Mouse (Mus musculus) forebrain, embryonic 14.5 days (tissue): ENCODE data around the gene Cfh. TPM values are rescaled to one million over a fixed set of nuclear protein-coding genes. Genes with fewer than 3 reads are reported as not detected.
"Not testable (repeated sequence)": the region's sequence is repeated elsewhere in the genome, so short reads cannot be mapped to it uniquely, and the experiment has no call there.

Experiments used
- ATAC-seq: fragments of 200-750 bp; cut with Nextera tagmentation; 2 replicates; pipeline ENCODE4 v1.8.0; 2017; ENCODE audit warnings: mild to moderate bottlenecking, moderate library complexity
- DNase-seq: peaks from one replicate; pipeline ENCODE4 v3.0.0-alpha.2; 2015; ENCODE audit warnings: low spot score
- H3K27ac ChIP-seq: fragments of 300-500 bp; sonication (generic); 2 replicates; pipeline ENCODE4 v1.5.1; 2014; ENCODE audit warnings: low read depth, mild to moderate bottlenecking, control low read depth, low read length, moderate library complexity
- H3K27me3 ChIP-seq: fragments of 300-500 bp; sonication (generic); replicated peaks from 2 replicates; pipeline ENCODE4 v1.6.1; 2014; ENCODE audit warnings: low read length, control low read depth, mixed read lengths; ENCODE audit not compliant: control insufficient read depth, insufficient read depth
- H3K36me3 ChIP-seq: fragments of 300-500 bp; sonication (generic); 2 replicates; pipeline ENCODE4 v1.6.1; 2014; ENCODE audit warnings: low read length, control low read depth; ENCODE audit not compliant: control insufficient read depth, insufficient read depth
- H3K4me1 ChIP-seq: fragments of 300-500 bp; sonication (generic); 2 replicates; pipeline ENCODE4 v1.6.1; 2014; ENCODE audit warnings: antibody characterized with exemption, low read length, control low read depth; ENCODE audit not compliant: control insufficient read depth, insufficient read depth
- H3K4me2 ChIP-seq: fragments of 300-500 bp; sonication (generic); 2 replicates; pipeline ENCODE4 v1.6.1; 2014; ENCODE audit warnings: mild to moderate bottlenecking, control low read depth, low read length
- H3K4me3 ChIP-seq: fragments of 300-500 bp; sonication (generic); 2 replicates; pipeline ENCODE4 v1.5.1; 2014; ENCODE audit warnings: low read depth, low read length, control low read depth
- H3K9ac ChIP-seq: fragments of 300-500 bp; sonication (generic); 2 replicates; pipeline ENCODE4 v1.6.1; 2014; ENCODE audit warnings: mild to moderate bottlenecking, low read length, control low read depth, moderate library complexity
- H3K9me3 ChIP-seq: fragments of 300-500 bp; sonication (generic); replicated peaks from 2 replicates; pipeline ENCODE4 v1.6.1; 2016; ENCODE audit warnings: low read length, control low read depth, mixed read lengths; ENCODE audit not compliant: control insufficient read depth
- WGBS: fragments of 180-500 bp; shearing (Covaris S2); extraction: QIAGEN DNeasy Blood & Tissue Kit; methylation state at CpG from one replicate; pipeline ENCODE4 v1.1.7; 2014; 5-methylcytosine and 5-hydroxymethylcytosine counted together
- polyA plus RNA-seq: library from polyadenylated mRNA; unstranded; fragments of >200 nt; fragmentation: Nextera tagmentation; extraction: Ambion mirVana; gene quantifications from 2 replicates; pipeline ENCODE4 v1.2.1, GENCODE M21; 2014

Cfh gene
- 11.6 and 16.7 TPM in 2 replicates for polyA plus RNA-seq

DNA sequence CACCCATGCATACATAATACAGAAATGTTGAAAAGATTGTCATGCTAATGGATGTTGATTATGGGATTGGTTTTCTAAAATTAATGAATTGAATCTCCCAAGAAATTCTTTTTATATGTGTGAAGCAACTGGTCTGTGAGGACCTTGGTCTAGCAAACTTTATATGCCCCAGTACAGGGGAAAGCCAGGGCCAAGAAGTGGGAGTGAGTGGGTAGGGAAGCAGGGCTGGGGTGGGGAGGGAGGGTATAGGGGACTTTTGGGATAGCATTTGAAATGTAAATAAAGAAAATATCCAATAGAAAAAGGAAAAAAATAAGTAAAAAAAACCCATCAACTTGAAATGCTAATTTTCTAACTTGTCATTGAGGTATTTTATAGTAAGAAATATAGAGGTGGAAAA is at the start of gene Cfh:
TSS of gene Cfh (minus strand) at position 101 of the 400 bp plus-strand sequence.
- H3K9ac ChIP-seq, H3K4me2 ChIP-seq, H3K9me3 ChIP-seq, H3K27me3 ChIP-seq, H3K4me3 ChIP-seq, H3K27ac ChIP-seq, ATAC-seq, DNase-seq, H3K4me1 ChIP-seq, H3K36me3 ChIP-seq: not testable (repeated sequence)

DNA sequence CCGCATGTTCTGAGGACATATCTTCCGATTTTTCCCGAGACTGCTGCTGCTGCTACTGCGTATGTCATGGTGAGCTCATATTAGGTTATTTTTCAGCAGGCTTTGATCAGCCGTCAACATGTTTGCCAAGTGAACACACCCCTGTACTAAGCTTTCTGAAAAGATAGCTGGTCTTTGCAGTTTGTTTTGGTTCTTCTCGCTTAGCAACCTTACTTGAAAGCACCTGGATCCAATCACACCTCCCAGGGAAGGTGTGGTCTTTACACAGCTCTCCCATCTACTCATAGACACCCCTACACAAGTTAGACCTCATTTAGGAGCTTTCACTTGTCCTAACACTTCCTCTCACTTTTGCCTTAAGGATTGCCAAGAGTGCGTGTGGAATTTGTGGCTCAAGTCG is 43.1 kb upstream of the Cfh start:
- ATAC-seq (no peak), DNase-seq (no peak)
- Histone ChIP-seq H3K9ac (no peak overlapping the region), H3K36me3 (no peaks in the 10 kb centered on the region), H3K4me1 (no peaks in the 10 kb centered on the region), H3K4me3 (no peak overlapping the region), H3K27ac (no peak overlapping the region), H3K9me3 (no peaks in the 10 kb centered on the region), H3K4me2 (no peak overlapping the region), H3K27me3 (no peaks in the 10 kb centered on the region)
- WGBS = 80% methylated on average over 8 of the region's 8 CpGs

DNA sequence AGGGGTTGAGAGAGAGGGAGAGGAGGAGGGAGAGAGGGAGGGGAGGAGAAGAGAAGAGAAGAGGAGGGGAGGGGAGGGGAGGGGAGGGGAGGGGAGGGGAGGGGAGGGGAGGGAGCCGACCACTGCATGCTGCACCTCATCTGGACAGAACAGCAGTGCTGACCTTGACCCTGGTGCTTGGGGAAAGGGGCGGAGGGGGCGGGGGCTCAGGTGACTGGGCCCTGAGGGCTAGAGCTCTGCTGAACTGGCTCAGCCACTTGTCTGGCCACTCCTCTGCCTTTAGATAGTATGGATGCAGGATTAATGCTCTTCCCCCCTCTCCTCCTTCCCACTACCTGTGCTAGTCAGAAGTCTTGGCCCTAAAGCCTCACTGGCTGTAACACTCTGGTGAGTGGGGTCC is 41.7 kb upstream of the Cfh start:
- no peak overlapping the region for H3K4me3 ChIP-seq
- no peaks in the 10 kb centered on the region for H3K27me3 ChIP-seq
- 71% methylated on average over 3 of the region's 3 CpGs for WGBS
- no peak overlapping the region for H3K27ac ChIP-seq
- ATAC-seq (no peak), DNase-seq (no peak)
- no peaks in the 10 kb centered on the region for H3K4me1 ChIP-seq
- no peaks in the 10 kb centered on the region for H3K9me3 ChIP-seq
- no peak overlapping the region for H3K9ac ChIP-seq
- no peaks in the 10 kb centered on the region for H3K36me3 ChIP-seq
- no peak overlapping the region for H3K4me2 ChIP-seq

DNA sequence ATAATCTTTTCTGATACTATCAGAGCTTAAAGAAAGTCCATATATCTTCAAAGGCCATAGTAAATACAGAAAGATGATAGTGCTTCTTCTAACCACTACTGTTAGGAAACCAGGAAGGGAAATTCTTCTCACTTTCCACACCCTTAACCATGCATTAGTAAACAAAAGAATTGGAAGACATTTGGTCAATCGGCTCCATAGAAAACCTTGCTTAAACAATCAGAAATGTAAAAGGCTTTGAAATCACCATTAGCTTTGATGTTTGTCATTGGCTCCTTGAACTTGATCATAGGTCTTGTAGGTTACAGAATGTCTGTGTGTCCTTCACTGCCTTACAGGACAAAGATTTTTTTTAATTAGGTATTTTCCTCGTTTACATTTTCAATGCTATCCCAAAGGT is 21.8 kb upstream of the Cfh start:
- H3K27ac ChIP-seq = no peak overlapping the region
- WGBS = 71% methylated on average over 2 of the region's 2 CpGs
- no peaks in the 10 kb centered on the region for H3K27me3 ChIP-seq
- H3K9me3 ChIP-seq = no peaks in the 10 kb centered on the region
- no peak for ATAC-seq
- H3K36me3 ChIP-seq = no peaks in the 10 kb centered on the region
- no peak overlapping the region for H3K4me2 ChIP-seq
- no peak for DNase-seq
- no peaks in the 10 kb centered on the region for H3K4me1 ChIP-seq
- H3K9ac ChIP-seq = no peak overlapping the region
- H3K4me3 ChIP-seq = no peak overlapping the region

DNA sequence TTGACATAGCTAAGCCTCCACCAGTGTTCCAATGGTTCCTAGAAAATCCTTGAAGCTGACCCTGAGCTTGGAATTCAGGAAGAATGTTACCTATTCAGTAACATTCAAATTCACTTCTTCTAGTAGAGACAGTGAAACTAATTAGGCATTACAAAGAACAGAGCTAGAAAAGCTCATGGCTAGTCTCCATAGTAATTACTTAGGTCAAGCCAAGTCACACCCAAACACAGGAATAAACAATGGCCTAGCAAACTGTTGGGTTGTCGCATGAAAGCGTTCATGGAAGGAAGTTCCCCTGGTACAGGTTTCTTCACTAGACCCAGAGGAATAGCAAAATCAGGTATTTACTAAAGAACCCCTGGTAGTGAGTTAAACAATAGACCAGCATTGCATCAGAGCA is 4.9 kb upstream of the Cfh start:
- not testable (repeated sequence) for H3K27ac ChIP-seq, H3K36me3 ChIP-seq, H3K4me3 ChIP-seq, H3K27me3 ChIP-seq, DNase-seq, H3K4me2 ChIP-seq, ATAC-seq, H3K4me1 ChIP-seq, H3K9ac ChIP-seq, H3K9me3 ChIP-seq
- 49% methylated on average over 2 of the region's 2 CpGs for WGBS

DNA sequence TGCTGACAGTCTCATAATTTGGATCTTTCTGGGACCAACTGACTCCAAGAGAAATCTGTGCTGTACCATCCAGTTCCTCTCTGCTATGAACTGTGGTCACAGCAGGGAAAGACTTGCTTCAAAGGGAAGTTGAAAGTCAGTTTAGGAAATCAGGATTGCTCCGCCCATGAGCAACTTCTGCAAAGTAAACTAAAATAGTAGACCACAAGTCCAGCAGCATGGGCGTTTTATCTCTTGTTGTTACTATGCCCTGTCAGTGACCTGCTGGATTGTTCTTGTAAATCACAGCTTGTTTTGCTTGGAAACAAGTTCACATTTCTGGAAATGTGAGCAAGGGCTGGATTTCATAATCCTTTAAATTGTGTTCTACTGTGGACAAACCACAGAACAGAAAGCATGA is 356 bp downstream of the Cfh start:
- peak; percentile 7 for DNase-seq

DNA sequence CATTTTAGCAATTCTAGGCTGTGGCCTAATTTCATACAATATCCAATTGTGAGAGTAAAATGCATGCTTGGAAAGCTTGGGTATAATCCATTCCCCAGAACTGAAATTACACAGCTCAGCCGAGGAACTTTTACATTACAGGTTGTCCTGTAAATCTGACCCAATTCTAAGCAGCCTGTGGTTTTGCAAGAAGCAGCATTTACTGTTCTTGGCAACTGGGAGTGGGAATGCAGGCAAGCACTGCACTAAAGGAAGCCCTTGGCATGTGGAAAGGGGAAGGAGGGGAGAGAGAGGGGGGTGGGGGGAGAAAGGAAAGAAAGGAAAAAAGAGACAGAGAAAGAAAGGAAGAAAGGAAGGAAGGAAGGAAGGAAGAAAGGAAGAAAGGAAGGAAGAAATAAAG is 3.4 kb downstream of the Cfh start:
- Histone ChIP-seq H3K36me3 (no peaks in the 10 kb centered on the region), H3K27me3 (no peaks in the 10 kb centered on the region), H3K9me3 (no peaks in the 10 kb centered on the region), H3K4me3 (no peak overlapping the region), H3K27ac (no peak overlapping the region), H3K4me2 (no peak overlapping the region), H3K4me1 (no peaks in the 10 kb centered on the region), H3K9ac (no peak overlapping the region)
- no peak for DNase-seq
- WGBS = 61% methylated on average over 1 of the region's 1 CpGs
- ATAC-seq = no peak

More for the DNA sequence above, 356 bp downstream of the Cfh start:
- Histone ChIP-seq H3K36me3 (no peaks in the 10 kb centered on the region), H3K9ac (no peak overlapping the region), H3K4me2 (no peak overlapping the region), H3K27me3 (no peaks in the 10 kb centered on the region), H3K27ac (no peak overlapping the region), H3K9me3 (no peaks in the 10 kb centered on the region), H3K4me3 (no peak overlapping the region), H3K4me1 (no peaks in the 10 kb centered on the region)
- no peak for ATAC-seq
- 65% methylated on average over 2 of the region's 2 CpGs for whole genome bisulfite sequencing

DNA sequence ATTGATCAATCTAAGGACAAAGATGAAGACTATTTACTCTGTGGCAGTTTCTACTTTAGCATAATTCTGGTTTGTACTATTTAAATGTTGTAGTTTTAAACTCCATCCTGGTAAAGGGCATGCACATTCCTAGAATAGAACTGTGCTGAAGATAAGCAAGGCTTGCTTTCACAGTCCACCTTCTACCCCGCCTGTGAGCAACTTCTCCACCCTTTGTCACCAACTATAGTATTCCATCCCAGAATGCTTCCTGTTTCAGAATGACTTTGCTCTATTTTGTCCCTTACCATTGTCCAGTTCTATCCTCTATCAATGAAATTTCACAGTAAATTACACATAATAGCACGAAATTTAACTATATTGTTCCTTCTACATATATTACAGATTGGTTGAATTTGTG is 8.1 kb downstream of the Cfh start:
- no peak overlapping the region for H3K27ac ChIP-seq
- H3K4me3 ChIP-seq = no peak overlapping the region
- WGBS = 71% methylated on average over 2 of the region's 2 CpGs
- no peak overlapping the region for H3K4me2 ChIP-seq
- DNase-seq (no peak), ATAC-seq (no peak)
- H3K27me3 ChIP-seq = no peaks in the 10 kb centered on the region
- H3K36me3 ChIP-seq = no peaks in the 10 kb centered on the region
- H3K9me3 ChIP-seq = no peaks in the 10 kb centered on the region
- no peaks in the 10 kb centered on the region for H3K4me1 ChIP-seq
- H3K9ac ChIP-seq = no peak overlapping the region

DNA sequence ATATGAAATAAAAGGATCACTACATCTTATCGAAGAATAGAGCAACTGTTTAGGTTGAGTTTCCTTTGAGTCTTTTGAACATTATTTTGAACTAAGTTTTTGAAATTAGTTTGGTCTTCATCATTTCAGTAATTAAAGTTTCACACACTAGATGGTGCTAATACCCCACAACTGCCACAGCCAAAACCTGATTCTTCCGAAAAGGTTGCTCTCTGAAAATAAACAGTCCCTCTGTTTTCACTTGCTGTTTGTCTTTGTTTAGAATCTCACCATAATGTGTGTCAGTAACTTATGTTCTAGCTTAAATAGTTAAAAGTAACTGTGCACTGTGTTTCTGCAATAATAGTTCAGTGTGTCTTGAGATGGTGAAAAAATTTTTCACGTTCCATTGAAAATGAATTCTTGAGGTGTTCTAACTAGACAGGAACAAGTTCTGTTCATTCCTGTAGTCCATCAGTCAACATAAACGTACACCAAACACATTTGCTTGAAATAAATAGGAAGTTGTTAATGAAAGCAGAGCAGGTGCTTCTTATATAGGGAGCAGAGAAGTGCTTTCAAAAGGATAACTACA is 11.9 kb downstream of the Cfh start:
- no peaks in the 10 kb centered on the region for H3K27me3 ChIP-seq
- H3K4me3 ChIP-seq = no peak overlapping the region
- no peaks in the 10 kb centered on the region for H3K9me3 ChIP-seq
- no peaks in the 10 kb centered on the region for H3K4me1 ChIP-seq
- H3K27ac ChIP-seq = no peak overlapping the region
- WGBS = 37% methylated on average over 4 of the region's 4 CpGs
- DNase-seq = peak; percentile 58
- no peak overlapping the region for H3K4me2 ChIP-seq
- no peak for ATAC-seq
- no peak overlapping the region for H3K9ac ChIP-seq
- no peaks in the 10 kb centered on the region for H3K36me3 ChIP-seq
